Mouse (Mus musculus) right cerebral cortex, postnatal 14 days (tissue): ENCODE data around the gene Vmn2r27.

Experiments
- DNase-seq: peaks from one replicate; pipeline ENCODE4 v3.0.0; 2022

Vmn2r27 gene

GRCm38 (mm10) chr6:124231756-124232155, at the start of gene Vmn2r27:
Gene Vmn2r27 (minus strand): TSS chr6:124231856.
- no peak for DNase-seq

GRCm38 (mm10) chr6:124278291-124278690, 46.6 kb upstream of the Vmn2r27 start:
- no peak for DNase-seq

GRCm38 (mm10) chr6:124277641-124278040, 46.0 kb upstream of the Vmn2r27 start:
- DNase-seq, result no peak

GRCm38 (mm10) chr6:124273231-124273880, 41.7 kb upstream of the Vmn2r27 start:
- no peak for DNase-seq

DNA sequence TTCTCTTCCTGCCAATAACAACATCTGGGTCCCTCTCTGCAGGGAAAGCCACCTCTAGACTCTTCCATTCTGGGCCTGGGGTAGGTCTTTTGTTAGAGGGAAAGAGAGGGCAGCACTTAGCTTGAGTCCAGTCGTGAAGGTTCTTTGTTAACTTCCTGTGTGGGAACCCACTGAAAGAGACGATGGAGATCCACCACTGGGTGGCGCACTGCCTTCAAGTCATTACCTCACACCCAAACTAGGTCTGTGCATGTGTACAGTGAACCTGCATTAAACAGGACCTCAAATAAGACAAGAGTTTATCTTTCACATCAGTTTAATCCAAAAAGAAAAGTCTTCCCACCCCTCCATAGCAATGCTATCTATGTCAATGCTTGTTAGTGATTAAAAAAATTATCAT, 31.0 kb upstream of the Vmn2r27 start:
- DNase-seq, result peak; percentile 86

- DNase-seq, result peak; percentile 75
Measured at GRCm38 (mm10) chr6:124260198-124260931, 28.7 kb upstream of the Vmn2r27 start.

DNA sequence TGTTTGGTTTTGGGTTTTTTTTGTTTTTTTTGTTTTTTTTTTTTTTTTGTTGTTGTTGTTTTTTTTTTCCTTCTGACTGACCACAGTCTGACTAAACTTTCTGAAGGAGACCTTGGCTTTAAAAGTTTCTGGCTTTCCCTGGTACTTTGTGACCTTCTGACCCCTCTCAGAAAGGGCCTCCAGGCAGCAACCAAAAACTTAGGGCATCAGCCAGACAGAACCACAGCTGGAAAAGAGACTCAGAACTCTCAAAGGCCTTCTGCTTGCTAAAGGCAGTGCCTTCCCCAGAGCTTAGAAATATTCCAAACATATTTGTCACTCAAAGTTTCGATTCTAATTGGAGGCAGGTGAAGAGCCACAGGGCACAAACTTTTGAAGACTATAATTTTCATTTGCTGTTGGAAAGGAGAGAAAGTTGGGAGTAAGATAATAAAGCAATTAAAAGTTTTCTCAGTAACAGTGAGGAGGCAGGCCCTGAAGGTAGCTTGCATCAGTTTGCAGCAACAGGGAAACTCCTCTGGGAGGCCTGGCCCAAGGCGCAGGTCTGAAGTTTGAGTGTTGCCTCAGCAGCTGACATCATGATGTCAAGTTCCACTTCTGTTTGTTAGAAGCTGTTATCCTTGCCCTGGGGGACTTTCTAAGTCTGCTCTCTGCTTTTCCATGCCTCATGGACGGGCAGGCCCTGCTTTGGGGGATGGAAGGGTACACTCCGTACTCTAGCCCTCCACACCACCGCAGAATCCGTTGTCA, 24.2 kb upstream of the Vmn2r27 start:
- DNase-seq, result no peak

GRCm38 (mm10) chr6:124202116-124202515, 29.5 kb downstream of the Vmn2r27 start:
- no peak for DNase-seq

GRCm38 (mm10) chr6:124168499-124169257, 63.0 kb downstream of the Vmn2r27 start:
- no peak for DNase-seq

- DNase-seq, result no peak
Measured at GRCm38 (mm10) chr6:124166596-124166995, 65.1 kb downstream of the Vmn2r27 start.

- DNase-seq, result no peak
Measured at GRCm38 (mm10) chr6:124149808-124150207, 81.8 kb downstream of the Vmn2r27 start.
